Mouse (Mus musculus): ENCODE results near the gene Basp1.

DNA sequence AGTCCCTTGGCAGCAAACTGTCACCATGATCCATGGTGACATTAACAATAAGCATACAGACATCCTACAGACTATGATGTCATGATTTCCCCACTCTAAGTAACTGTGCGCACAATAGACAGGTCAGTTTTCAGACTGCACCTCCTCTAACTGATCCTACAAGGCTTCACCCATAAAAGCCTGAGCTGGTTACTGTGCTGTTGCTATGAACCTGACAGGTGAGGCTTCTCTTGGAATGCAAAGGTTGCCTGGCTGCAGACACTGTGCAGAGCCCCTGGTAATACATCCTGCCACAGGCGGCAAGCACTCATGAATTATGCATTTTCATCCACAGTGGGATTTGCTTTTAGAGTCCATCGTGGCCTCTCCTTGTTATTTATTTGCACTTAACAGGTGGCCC lies 36.6 kb downstream of the Basp1 start:
- no peak for TF ChIP-seq POLR2A (IDR thresholded peaks at IDR 0.05; ENCODE audit: borderline replicate concordance, extremely low read depth, insufficient read depth, insufficient read length, poor library complexity, severe bottlenecking)
- no peak for TF ChIP-seq CTCF (IDR thresholded peaks at IDR 0.05; ENCODE audit: borderline replicate concordance, extremely low read depth, insufficient read depth, insufficient read length)

All from brain, embryonic 14.5 days (tissue).